Mouse (Mus musculus) natural killer cell, adult 2 months (primary cell): ENCODE results near the gene 4932415D10Rik.

Experiments used
- DNase-seq, 2 experiments: peaks; one replicate each; pipeline ENCODE4 v3.0.0; 2022; ENCODE audit warnings: low spot score in 2 of 2

Gene 4932415D10Rik

DNA sequence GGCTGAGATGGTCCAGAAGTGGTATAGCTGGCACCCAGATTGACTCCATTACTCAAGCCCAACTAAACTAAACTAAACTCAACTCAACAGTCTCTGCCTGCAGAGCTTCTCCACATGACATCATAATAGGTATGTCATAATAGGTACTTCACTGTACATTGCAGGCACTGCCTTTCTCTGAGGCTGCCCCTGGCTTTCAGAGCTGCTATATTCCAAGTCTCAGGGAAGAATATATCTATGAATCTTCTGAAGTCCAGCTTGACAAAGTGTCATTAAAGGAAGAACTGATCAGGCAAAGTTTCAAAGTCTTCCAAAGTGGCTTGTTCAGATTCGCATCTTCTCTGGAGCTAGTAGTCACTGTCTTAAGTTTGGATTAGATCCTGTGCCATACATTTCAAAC lies at the start of gene 4932415D10Rik:
4932415D10Rik (minus strand) TSS at position 101 of the 400 bp plus-strand sequence.
- no peak for DNase-seq

DNA sequence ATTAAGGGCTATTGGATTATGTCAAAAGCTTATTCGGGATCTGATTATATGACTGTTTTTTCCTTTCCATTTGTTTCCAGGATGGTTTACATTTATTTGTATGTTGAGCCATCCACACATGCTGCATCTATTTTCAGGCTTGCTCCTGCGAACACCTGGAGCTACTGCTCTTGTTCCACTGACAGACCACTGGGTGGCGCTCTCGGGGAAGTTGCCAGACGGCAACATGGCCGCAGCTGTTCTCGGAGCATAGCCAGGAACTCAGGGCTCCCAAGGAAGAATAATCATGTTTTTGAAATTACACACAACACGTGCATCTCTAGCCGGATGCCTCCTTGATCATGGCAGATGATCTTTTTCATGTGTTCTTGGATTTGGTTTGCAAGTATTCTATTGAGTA lies 45.5 kb upstream of the 4932415D10Rik start:
- no peak for DNase-seq

DNA sequence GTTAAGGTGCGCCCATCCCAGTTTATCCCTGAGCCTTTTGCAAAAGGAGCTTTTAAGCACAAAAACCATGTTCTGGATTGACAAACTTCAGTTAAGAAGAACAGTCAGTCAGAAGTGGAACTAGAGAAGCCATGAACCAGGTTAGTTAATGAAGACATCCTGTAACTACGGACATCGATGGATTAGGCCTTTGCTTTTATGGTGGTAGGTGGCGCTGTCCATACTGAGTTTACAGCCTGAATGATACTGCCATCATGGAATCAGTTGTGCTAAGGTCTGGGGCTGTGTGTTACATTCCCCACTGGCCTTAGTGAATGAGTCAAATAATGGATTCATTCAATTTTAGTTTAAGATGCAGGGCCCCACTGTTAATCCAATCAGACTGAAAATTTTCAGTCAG lies 39.0 kb upstream of the 4932415D10Rik start:
- no peak for DNase-seq

DNA sequence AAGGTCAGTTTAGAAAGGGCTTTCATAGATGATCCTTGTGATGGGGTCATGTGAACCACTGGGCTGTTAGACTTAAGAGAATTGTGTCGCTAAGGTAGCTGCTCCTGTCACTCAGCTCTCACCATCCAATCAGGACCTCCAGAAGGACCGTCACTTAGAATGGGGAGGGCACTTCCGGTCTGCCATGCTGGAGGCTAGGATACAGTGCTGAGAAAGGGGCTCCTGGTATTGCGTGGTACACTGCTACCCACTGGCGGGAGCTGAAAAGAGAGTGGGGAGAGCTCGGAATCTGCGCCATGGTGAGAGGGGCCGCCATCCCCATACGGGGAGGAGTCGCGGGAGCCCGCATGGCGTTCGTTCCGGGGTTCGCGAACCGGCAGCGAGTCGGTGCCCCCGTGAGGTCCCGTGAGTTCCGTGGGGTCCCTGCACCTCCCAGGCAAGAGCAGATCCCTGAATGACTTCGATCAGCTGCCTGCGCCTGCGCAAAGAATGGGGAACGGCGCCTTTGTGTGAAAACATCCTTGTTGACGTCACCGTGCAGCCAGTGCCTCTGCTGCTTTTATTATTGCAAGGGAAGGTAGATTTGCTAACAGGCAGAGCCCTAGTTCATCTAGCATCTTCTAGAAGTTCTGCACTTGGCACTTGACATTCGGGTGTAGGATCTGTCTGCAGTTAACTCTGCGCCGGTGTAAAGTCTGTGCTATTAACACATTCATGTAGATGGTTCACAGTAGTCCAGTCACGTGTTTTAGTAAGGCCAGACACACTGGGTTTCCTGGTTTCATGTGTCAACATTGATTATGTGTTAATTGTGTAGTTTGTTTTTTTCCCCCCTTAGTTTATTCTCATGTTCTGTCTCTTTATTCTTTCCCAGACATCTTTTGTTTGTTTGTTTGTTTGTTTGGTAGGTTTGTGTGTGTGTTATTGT lies 38.0 kb upstream of the 4932415D10Rik start, which contains the start of gene Gm4924:
Gm4924 (plus strand) TSS at position 173 of the 928 bp plus-strand sequence.
- peak; percentile 72 to 85 for DNase-seq

DNA sequence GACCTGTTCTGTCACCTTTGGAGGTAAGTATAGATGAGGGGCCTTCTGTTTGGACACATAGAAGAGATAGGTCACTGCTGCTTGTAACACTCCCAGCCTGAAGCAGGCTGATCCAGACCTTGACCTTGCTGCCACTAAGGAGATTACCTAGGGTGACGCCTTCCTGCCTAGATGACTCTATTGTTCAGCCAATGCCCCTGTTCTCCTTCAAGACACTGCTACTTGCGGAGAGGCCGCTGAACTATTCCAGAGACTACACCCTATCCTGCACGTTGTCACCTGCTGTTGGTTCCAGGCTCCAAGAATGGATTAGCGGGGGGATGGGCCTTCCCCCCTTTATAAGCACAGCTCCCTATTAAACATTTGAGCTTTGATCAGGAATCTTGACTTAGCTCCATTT lies 13.4 kb upstream of the 4932415D10Rik start:
- no peak for DNase-seq

DNA sequence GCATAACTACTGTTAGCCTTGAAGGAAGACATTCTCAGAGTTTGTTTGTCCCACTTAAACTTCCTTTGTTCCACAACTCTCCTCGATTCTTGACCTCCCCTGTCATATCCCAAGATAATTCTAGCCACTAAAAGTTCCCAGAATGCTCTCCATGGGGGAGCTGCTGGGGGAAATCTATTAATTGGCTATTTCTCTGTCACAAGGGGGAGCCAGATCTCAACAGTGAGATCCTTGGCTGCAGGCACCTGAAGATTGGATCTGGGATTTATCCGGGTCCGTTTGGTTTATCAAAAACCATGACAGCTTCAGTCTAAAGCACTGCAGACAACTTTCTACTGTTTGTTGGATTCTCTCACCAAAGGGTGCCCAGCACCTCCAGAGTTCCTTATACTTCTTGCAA lies 3.8 kb upstream of the 4932415D10Rik start:
- no peak for DNase-seq

DNA sequence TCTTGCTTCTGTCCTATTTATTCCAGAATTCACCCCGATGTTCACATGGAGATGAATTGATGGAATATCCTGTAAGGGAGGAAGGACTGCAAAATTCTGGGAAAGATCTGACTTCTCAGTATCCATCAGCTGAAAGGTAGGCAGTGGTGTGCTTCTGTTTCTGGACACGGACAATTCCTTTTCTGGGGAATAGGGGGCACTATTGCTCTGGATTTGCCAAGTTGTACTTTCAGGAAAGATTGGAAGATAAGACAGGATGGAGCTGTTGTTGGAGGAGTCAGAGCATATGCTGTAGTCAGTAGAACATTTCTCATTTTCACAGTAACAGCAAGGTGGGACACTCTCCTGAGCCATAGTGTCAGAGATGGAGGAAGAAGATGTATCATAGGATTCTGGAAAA lies 19.9 kb downstream of the 4932415D10Rik start:
- no peak for DNase-seq

DNA sequence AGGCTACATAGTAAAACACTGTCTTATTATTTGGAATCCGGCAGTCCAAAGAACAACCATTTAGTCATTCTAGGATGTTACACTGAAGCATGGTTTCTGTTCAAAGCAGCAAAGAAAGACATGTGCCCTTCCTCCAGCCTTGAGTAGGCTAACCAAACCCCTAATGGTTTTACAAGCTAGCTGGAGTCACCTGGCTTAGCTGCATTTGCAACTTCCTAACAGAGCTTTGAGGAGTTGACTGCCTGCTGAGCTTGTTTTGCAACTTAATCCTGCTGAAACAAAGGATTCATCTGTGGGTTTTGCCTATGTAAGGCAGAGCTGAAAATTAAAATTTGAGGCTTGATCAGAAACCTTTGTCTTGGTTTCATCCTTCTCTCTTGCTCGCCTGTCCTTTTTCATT lies 59.1 kb downstream of the 4932415D10Rik start:
- DNase-seq = no peak

DNA sequence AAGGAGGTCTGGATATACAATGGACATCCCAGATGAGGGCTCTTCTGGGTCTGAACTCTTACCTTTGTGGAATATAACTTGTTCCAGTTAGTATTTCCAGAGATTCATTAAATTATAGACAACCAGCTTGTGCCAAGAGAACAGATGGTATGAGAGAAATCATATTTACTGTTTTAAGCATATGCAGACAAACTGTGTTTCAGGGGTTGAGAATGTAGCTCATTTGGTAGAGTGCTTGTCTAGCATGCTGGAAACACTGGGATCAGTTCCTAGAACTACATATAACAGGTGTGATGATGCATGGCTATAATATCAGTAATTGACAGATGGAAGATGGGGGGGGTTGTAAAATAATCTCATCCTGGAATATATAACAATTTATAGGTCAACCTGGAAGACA lies 71.4 kb downstream of the 4932415D10Rik start:
- no peak for DNase-seq

DNA sequence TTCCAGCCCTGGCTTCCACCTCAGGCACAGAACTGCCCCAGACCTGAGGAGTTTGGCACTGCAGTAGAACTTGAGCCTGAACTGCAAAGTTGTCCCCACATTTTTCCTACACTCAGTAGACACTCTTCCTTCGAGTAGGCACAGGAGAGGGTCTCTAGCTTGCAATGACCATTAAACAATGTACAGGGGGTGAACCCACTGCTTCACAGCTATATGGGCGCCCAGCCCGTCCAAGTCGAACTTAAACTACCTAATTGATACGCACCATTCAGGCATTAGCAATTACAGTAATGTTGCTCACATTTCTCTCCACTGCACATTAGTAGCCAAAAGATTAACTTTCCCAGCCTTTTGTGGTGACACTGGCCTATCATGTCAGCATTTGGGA lies 75.0 kb downstream of the 4932415D10Rik start:
- DNase-seq = no peak

DNA sequence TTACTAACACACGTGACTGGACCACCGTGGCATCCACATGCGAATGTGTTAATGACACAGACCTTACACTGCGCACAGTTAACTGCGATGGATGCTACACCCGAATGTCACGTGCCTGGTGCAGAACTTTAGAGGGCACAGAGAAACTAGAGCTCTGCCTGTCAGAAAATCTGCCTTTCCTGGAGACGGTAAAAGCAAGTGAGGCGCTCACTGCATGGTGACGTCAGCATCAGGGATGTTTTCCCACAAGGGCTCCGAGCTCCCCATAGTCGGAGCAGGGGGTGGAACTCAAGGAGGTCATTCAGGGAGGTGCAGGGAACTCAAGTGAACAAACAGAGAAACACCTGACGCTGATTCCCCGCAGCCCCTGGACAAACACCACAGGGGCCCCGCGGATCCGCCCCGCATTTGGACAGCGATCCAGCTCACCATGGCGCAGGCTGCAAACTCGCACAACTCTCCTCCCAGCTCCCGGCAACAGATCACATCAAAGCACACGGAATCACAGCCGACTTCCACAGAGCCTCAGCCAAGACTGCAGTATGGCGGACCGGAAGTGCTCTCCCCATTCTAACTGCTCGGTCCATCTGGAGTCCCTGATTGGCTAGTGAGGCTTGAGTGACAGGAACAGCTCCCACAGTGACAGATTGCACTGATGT lies 75.5 kb downstream of the 4932415D10Rik start, which contains the start of gene Zfp938:
Zfp938 (minus strand) TSS at position 539 of the 659 bp plus-strand sequence.
- peak; percentile 65 to 71 for DNase-seq
